Mouse (Mus musculus): ENCODE data around the gene Sod1. TPM values are rescaled to one million over a fixed set of nuclear protein-coding genes. Genes with fewer than 3 reads are reported as not detected.
"Not testable (repeated sequence)": the region's sequence is repeated elsewhere in the genome, so short reads cannot be mapped to it uniquely, and the experiment has no call there.

The Sod1 gene
- polyA plus RNA-seq, 2 experiments = 753 to 1,393 TPM

DNA sequence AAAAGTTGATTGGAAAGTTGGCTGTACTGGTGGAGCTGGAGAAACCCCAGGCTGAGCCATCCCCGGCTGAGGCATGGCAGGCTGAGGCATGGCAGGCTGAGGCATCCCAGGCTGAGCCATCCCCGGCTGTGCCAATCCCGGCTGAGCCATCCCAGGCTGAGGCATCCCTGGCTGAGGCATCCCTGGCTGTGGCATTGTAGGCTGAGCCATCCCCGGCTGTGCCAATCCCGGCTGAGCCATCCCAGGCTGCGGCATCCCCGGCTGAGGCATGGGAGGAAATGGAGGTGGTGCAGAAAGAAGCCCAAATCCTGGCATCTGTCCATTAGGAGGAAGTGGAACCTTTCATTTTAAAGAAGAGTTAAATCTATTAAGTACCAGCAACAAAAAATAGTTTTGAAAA, 29.5 kb downstream of the Sod1 start:
- Histone ChIP-seq H3K9ac (replicated peaks) (no peak overlapping the region), H3K4me1 (replicated peaks; ENCODE audit: control insufficient read depth in 2 of 2, insufficient read depth in 2 of 2, low read length in 1 of 2) (no peaks in the 10 kb centered on the region), H3K4me3 (ENCODE audit: insufficient read depth in 1 of 2, low read depth in 2 of 2, low read length in 2 of 2) (no peak overlapping the region), H3K4me2 (ENCODE audit: low read depth) (no peak overlapping the region), H3K27me3 (ENCODE audit: control insufficient read depth, insufficient read depth, low read length) (no peaks in the 10 kb centered on the region), H3K9me3 (ENCODE audit: control insufficient read depth, low read length) (no peaks in the 10 kb centered on the region), H3K27ac (no peak overlapping the region), H3K36me3 (replicated peaks; ENCODE audit: control insufficient read depth, insufficient read depth, low read depth) (peaks cover 87% of the 10 kb centered on the region)
- WGBS (ENCODE audit: insufficient replicate concordance) = 90% methylated on average over 7 of the region's 7 CpGs
- no peak for TF ChIP-seq CTCF (IDR thresholded peaks at IDR 0.05; ENCODE audit: low read depth)
- no peak for TF ChIP-seq EP300 (IDR thresholded peaks at IDR 0.05; ENCODE audit: low read depth)
- DNase-seq (ENCODE audit: low read depth in 3 of 3, low spot score in 3 of 3) (no peak), ATAC-seq (ENCODE audit: insufficient read depth) (no peak)

DNA sequence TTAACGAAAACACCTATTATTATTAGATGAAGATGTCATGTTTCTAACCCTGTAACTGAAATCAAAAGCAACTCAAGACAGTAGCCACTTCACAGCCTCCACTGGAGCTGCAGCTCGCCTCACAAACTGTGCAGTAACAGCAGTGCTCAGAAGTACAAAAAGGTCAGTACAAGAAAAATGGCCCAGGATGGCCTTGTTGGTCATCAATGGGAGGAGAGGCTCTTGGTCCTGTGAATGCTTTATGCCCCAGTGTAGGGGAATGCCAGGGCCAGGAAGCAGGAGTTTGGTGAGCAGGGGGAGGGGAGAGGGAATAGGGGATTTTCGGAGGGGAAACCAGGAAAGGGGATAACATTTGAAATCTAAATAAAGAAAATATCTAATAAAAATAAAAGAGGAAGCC, 30.7 kb downstream of the Sod1 start:
- 84% methylated on average over 3 of the region's 3 CpGs for WGBS (ENCODE audit: insufficient replicate concordance)
- not testable (repeated sequence) for H3K9me3 ChIP-seq (ENCODE audit: control insufficient read depth, low read length); ATAC-seq (ENCODE audit: insufficient read depth); H3K4me1 ChIP-seq (replicated peaks; ENCODE audit: control insufficient read depth in 2 of 2, insufficient read depth in 2 of 2, low read length in 1 of 2); DNase-seq (ENCODE audit: low read depth in 3 of 3, low spot score in 3 of 3); H3K27ac ChIP-seq; H3K9ac ChIP-seq (replicated peaks); H3K27me3 ChIP-seq (ENCODE audit: control insufficient read depth, insufficient read depth, low read length); H3K4me2 ChIP-seq (ENCODE audit: low read depth); H3K4me3 ChIP-seq (ENCODE audit: insufficient read depth in 1 of 2, low read depth in 2 of 2, low read length in 2 of 2)
- H3K36me3 ChIP-seq (replicated peaks; ENCODE audit: control insufficient read depth, insufficient read depth, low read depth) = peaks cover 79% of the 10 kb centered on the region

DNA sequence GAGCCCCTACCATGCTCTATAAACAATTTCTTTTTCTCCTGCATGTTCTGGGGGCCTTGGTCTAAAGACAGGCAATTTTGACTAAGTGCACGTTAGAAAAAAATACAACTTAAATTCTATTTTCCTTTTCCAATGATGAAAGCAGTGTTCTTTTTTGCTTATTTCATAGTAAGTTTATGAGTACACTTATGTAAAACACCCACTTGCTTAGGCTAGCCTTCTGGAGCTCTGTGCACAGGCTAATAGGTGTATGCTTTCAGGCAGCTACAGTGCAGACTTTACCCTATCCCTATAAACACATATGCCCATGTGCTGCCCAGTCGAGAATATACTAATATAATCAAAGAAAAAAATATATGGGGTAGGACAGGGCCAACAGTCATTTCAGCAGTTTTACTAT, 32.0 kb downstream of the Sod1 start:
- TF ChIP-seq CTCF (IDR thresholded peaks at IDR 0.05; ENCODE audit: low read depth) (no peak), EP300 (IDR thresholded peaks at IDR 0.05; ENCODE audit: low read depth) (no peak)
- no peak for ATAC-seq (ENCODE audit: insufficient read depth)
- 84% methylated on average over 2 of the region's 2 CpGs for WGBS (ENCODE audit: insufficient replicate concordance)

DNA sequence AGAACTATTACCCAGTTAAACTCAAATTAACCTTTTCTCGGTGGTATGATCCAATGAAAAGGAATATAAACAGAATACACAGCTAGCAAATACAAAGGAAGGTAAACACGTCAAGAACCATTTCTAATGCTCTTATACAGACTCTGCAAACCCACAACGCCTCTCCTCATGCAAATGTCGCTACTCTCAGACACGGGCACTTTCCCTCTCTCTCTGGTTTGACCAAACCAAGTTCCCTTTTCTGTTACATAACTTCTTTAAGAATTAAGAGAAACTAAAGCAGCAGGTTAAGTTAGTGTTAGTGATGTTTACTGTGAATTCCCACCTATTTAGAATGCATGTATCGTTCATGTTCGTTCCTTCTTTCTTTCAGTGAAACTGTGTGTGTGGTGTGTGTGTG, 38.4 kb downstream of the Sod1 start:
- Histone ChIP-seq H3K4me2 (ENCODE audit: low read depth) (no peak overlapping the region), H3K36me3 (replicated peaks; ENCODE audit: control insufficient read depth, insufficient read depth, low read depth) (peaks cover 52% of the 10 kb centered on the region), H3K4me1 (replicated peaks; ENCODE audit: control insufficient read depth in 2 of 2, insufficient read depth in 2 of 2, low read length in 1 of 2) (peaks cover 6% of the 10 kb centered on the region in 2 experiments), H3K27me3 (ENCODE audit: control insufficient read depth, insufficient read depth, low read length) (no peaks in the 10 kb centered on the region), H3K27ac (no peak overlapping the region), H3K4me3 (ENCODE audit: insufficient read depth in 1 of 2, low read depth in 2 of 2, low read length in 2 of 2) (no peak overlapping the region), H3K9me3 (ENCODE audit: control insufficient read depth, low read length) (no peaks in the 10 kb centered on the region), H3K9ac (replicated peaks) (no peak overlapping the region)
- ATAC-seq (ENCODE audit: insufficient read depth) (no peak), DNase-seq (ENCODE audit: low read depth in 3 of 3, low spot score in 3 of 3) (no peak)
- TF ChIP-seq EP300 (IDR thresholded peaks at IDR 0.05; ENCODE audit: low read depth) (no peak), CTCF (IDR thresholded peaks at IDR 0.05; ENCODE audit: low read depth) (no peak)
- WGBS (ENCODE audit: insufficient replicate concordance) = 81% methylated on average over 7 of the region's 7 CpGs

More for the DNA sequence above, 32.0 kb downstream of the Sod1 start:
- H3K4me1 ChIP-seq (replicated peaks; ENCODE audit: control insufficient read depth in 2 of 2, insufficient read depth in 2 of 2, low read length in 1 of 2) = no peaks in the 10 kb centered on the region
- no peak overlapping the region for H3K27ac ChIP-seq
- H3K9ac ChIP-seq (replicated peaks) = no peak overlapping the region
- H3K4me3 ChIP-seq (ENCODE audit: insufficient read depth in 1 of 2, low read depth in 2 of 2, low read length in 2 of 2) = no peak overlapping the region
- no peak for DNase-seq (ENCODE audit: low read depth in 3 of 3, low spot score in 3 of 3)
- H3K36me3 ChIP-seq (replicated peaks; ENCODE audit: control insufficient read depth, insufficient read depth, low read depth) = peaks cover 80% of the 10 kb centered on the region
- H3K4me2 ChIP-seq (ENCODE audit: low read depth) = no peak overlapping the region
- no peaks in the 10 kb centered on the region for H3K9me3 ChIP-seq (ENCODE audit: control insufficient read depth, low read length)
- no peaks in the 10 kb centered on the region for H3K27me3 ChIP-seq (ENCODE audit: control insufficient read depth, insufficient read depth, low read length)

DNA sequence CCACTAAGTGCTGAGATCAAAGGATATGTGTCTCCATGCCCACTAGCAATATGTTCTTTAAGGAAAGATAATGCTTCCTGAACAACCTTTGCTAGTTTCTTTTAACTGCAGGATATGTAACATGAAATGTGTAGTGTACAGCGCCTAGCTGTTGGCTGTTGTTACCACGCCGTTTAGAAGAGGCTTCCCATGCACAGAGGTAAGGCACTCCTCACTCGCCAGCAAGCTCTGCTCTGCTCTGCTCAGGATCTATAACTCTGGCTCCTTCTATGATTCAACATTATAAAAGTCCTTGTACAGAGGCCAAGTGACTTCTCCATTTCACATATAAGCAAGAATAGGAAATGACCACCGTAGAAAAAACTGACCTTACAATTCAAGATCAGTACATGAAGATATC, 39.1 kb downstream of the Sod1 start:
- H3K27ac ChIP-seq = no peak overlapping the region
- no peak for TF ChIP-seq CTCF (IDR thresholded peaks at IDR 0.05; ENCODE audit: low read depth)
- TF ChIP-seq EP300 (IDR thresholded peaks at IDR 0.05; ENCODE audit: low read depth) = no peak
- H3K9ac ChIP-seq (replicated peaks) = no peak overlapping the region
- no peak overlapping the region for H3K4me3 ChIP-seq (ENCODE audit: insufficient read depth in 1 of 2, low read depth in 2 of 2, low read length in 2 of 2)
- no peak overlapping the region for H3K4me2 ChIP-seq (ENCODE audit: low read depth)
- H3K36me3 ChIP-seq (replicated peaks; ENCODE audit: control insufficient read depth, insufficient read depth, low read depth) = peaks cover 45% of the 10 kb centered on the region
- no peaks in the 10 kb centered on the region for H3K9me3 ChIP-seq (ENCODE audit: control insufficient read depth, low read length)
- DNase-seq (ENCODE audit: low read depth in 3 of 3, low spot score in 3 of 3) = no peak
- H3K27me3 ChIP-seq (ENCODE audit: control insufficient read depth, insufficient read depth, low read length) = no peaks in the 10 kb centered on the region
- 79% methylated on average over 5 of the region's 5 CpGs for WGBS (ENCODE audit: insufficient replicate concordance)
- no peak for ATAC-seq (ENCODE audit: insufficient read depth)
- H3K4me1 ChIP-seq (replicated peaks; ENCODE audit: control insufficient read depth in 2 of 2, insufficient read depth in 2 of 2, low read length in 1 of 2) = peaks cover 11 to 12% of the 10 kb centered on the region in 2 experiments

Measured in liver, embryonic 14.5 days (tissue).